Mouse (Mus musculus): Measurements from ENCODE around the gene Cyb5r1.
"Not testable (repeated sequence)": the region's sequence is repeated elsewhere in the genome, so short reads cannot be mapped to it uniquely, and the experiment has no call there.

Gene Cyb5r1

DNA sequence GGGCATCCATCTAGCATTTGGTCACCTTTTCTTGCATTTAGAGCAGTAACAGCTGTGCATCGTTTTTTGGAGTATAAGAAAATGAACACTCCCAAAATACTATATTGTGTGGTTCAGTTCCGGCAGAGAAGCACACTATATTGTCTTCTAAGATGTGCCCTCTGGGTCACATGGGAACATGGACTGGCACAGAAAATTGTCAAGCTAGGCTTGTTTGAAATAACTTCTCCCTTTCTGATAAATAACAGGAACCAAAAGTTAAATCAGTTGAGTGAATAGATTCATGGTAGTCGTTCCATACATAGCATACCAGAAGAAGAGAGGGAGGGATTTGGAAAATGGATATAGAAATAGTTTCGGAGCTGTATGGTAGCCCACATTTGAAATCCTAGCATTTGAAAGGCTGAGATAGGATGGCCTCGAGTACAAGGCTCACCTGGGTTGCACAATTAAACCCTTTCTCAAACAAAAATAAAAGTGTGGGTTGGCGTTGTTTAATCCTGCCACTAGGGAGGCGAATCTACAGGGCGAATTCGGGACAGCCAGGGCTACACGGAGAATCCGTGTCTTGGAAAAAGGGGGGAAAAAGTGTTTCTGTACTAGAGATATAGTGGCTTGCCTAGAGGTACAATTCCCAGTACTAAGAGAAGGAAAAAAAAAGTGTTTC is 9.3 kb downstream of the Cyb5r1 start:
- DNase-seq (ENCODE audit: low spot score): no peak

- DNase-seq (ENCODE audit: low spot score): peak; percentile 99
These were observed 9.9 kb downstream of the Cyb5r1 start, which contains the start of gene Adipor1 for GRCm38 (mm10) chr1:134415168-134415831. Adipor1 (plus strand) TSS chr1:134415378.

- no peak for DNase-seq (ENCODE audit: low spot score)
These were observed 13.1 kb downstream of the Cyb5r1 start for GRCm38 (mm10) chr1:134418414-134418975.

DNA sequence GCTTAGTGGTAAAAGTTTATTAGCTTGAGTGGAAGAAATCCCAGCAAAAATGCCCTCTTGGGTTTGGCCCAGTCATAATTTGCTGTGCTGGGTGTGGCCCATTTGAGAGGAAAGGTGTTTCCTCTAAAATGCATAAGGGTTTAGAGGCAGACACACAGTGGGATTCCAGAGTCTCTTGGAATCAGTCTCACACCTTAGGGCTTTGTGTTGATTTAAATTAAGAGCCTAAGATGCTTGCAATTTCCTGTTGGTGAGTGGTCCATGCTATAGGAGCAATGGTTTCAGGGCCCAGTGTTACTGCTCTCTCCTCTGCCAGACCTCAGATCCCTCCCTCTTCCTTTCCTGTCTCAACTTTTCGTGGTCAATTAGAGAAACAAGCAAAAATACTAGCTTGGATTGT is 13.8 kb downstream of the Cyb5r1 start:
- DNase-seq (ENCODE audit: low spot score): no peak

DNA sequence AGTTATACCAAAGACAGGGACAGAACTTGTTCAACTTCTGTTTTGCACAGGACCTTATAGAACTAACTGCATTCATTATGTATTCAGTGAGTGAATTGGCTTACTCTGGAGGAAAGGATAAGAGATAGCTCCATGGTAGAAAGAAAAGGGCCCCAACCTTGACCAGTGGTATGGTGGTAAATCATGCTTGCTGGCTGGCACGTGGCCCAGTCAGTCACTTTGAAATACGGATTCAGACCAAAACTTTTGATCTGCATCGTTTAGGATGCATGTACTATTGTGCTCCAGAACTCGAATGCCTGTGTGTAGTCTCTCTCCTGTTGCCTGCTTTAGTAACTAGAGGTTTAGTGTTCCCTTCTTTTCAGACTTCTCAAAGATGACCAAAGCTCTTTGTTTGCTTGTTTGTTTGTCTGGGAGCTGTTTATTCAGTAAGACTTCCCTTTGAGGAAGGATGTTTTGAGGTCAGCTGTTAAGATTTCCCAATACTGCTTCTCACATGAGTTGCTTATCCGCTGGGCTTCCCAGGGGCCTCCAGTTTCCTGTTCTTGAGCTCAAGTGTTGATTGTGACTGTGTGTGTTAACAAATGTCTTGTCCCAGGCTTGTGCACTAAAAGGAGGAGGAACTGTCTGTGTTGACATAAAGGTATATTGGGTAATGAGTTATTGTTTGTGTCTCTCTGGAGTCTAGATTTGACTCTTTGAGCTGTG is 14.5 kb downstream of the Cyb5r1 start:
- DNase-seq (ENCODE audit: low spot score): no peak

- DNase-seq (ENCODE audit: low spot score): no peak
These were observed 18.6 kb downstream of the Cyb5r1 start for GRCm38 (mm10) chr1:134423911-134424310.

- DNase-seq (ENCODE audit: low spot score): peak; percentile 59
These were observed 20.9 kb downstream of the Cyb5r1 start for GRCm38 (mm10) chr1:134426289-134426688.

DNA sequence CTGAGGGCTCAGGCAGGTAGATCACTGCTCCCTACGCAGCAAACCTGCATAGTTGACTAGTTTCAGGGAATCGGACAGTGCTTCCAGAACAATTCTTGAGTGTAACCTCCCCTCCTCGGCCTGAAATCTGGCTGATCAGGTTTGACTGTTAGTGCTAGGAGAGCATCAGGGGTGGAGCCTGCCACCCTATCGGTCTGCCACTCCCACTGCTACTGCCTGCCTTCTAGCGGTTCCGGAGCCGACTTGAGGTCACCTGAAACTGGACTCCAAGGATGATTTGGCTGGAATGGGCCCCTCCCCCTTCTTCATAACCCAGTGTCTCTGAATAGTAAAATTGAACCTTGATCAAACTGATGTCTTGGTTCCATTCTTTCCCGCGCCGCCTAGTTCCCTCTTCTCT is 27.6 kb downstream of the Cyb5r1 start:
- no peak for DNase-seq (ENCODE audit: low spot score)

DNA sequence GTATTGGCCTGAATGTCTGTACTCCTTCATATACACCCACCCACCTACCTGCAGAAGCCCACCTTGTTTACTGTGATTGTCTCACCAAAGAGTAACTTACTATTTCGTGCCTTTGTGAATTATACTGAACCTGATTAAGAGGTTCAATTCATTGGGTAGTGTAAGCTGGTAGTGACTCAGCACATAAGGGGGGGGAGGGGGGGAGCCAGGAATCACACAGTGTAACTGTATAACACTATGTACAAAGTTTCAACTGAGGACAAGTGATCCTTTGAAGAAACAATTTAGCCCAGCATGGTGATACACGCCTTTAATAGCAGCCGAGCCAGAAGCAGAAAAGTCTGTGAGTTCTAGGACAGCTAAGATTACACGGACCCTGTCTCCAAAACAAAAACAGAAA is 28.1 kb downstream of the Cyb5r1 start:
- DNase-seq (ENCODE audit: low spot score): no peak

- DNase-seq (ENCODE audit: low spot score): no peak
These were observed 30.1 kb downstream of the Cyb5r1 start for GRCm38 (mm10) chr1:134435414-134435813.

DNA sequence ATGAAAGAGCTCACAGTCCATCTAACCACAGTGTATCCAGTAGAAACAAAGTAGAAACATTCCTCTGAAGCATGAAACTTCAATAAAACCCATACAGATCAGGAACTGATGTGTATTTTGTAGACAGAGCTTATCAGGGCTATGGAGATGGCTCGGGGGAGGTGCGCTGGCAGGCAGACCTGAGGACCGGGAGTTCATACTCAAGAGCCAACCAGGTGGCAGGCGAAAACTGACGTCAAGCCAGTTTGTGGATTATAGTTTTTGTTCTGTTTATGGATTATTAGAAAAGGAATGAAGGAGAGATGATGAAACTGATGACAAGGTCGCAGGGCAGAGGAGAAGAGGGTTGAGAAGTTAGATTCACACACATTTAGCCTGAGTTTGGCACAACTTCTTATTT is 35.1 kb downstream of the Cyb5r1 start:
- peak; percentile 63 for DNase-seq (ENCODE audit: low spot score)

- not testable (repeated sequence) for DNase-seq (ENCODE audit: low spot score)
These were observed 36.4 kb downstream of the Cyb5r1 start for GRCm38 (mm10) chr1:134441737-134442136.

- DNase-seq (ENCODE audit: low spot score): no peak
These were observed 37.0 kb downstream of the Cyb5r1 start for GRCm38 (mm10) chr1:134442394-134442793.

DNA sequence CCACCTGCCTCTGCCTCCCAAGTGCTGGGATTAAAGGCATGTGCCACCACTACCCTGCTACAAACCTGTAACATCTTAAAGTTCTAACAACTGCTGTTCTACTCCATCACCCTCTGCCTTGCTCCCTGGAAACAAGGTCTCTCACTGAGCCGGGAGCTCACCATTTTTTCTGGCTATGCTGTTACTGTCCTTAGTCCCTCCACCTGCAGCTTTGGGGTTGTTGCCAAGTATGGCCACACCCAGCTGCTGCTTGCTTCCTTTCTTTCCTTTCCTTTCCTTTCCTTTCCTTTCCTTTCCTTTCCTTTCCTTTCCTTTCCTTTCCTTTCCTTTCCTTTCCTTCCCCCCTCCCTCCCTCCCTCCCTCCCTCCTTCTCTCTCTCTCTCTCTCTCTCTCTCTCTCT is 37.9 kb downstream of the Cyb5r1 start:
- not testable (repeated sequence) for DNase-seq (ENCODE audit: low spot score)

DNA sequence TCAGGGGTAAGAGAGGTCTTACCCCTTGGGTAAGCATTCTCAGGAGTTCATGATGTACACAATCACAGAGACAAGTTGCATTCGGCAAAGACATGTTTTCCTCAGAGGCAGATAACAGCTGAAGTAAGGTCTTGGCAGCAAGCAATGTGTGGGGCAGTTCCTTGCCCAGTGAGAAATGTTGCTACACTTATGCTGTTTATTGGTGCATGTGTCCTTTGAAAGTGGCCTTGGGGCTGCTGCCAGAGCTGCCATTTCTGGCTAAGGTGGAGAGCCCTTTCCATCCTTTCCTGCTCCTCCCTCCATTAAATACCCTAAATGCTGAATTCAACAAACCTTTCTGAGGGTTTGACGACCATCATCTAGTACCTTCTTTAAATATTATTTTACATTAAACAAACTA is 40.1 kb downstream of the Cyb5r1 start:
- peak; percentile 52 for DNase-seq (ENCODE audit: low spot score)

DNA sequence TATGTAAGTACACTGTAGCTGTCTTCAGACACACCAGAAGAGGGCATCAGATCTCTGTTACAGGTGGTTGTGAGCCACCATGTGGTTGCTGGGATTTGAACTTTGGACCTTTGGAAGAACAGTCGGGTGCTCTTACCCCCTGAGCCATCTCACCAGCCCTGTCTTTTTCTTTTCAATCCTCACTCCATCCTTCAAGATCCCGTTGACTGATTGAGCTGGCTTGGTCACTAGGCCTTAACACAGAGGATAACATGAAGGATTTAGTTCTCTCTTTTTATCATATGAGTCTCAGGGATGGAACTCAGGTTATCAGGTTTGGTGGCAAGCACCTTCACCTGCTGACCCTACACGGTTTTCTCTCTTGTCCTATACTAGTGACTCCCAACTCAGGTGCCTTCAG is 43.2 kb downstream of the Cyb5r1 start:
- not testable (repeated sequence) for DNase-seq (ENCODE audit: low spot score)

DNA sequence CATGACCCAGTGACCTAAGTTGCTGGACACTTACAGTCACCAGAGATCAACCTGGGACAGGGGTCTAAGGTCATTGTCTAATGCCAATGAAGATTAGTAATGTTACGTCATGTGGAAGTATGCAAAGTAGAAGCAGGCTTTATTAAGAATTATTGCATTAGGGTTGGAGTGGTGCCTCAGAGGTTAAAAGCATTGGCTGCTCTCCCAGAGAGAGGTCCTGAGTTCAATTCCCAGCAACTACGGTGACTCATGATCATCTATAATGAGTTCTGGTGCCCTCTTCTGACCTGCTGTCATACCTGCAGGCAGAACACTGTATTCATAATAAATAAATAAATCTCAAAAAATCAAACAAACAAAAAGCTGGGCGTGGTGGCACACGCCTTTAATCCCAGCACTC is 44.8 kb downstream of the Cyb5r1 start:
- no peak for DNase-seq (ENCODE audit: low spot score)

DNA sequence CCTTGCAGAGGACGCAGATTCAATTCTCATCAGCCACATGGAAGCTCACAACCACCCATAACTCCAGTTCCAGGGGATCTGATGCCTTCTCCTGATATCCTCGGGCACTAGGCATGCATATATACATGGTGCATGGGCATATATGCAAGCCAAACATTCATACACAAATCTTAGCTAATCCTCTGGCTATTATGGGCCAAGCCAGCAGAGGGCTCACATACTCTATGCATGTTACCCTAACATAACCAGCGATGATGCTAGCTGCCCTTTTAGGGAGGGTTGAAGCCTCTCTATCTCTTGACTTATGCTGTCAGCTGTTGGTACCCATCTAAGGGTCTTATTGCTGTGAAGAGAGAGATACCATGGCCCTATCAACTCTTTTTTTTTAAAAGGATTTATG is 45.6 kb downstream of the Cyb5r1 start:
- no peak for DNase-seq (ENCODE audit: low spot score)

- peak; percentile 95 for DNase-seq (ENCODE audit: low spot score)
These were observed 49.8 kb downstream of the Cyb5r1 start, which contains the start of gene Klhl12 for GRCm38 (mm10) chr1:134454904-134455824. Klhl12 (plus strand) TSS chr1:134455531.

- DNase-seq (ENCODE audit: low spot score): no peak
These were observed 50.7 kb downstream of the Cyb5r1 start for GRCm38 (mm10) chr1:134456060-134456459.

GRCm38 (mm10) chr1:134458139-134458727 is 52.9 kb downstream of the Cyb5r1 start:
- DNase-seq (ENCODE audit: low spot score): no peak
